Mouse (Mus musculus): Measurements from ENCODE around the gene Moxd1. TPM values are rescaled to one million over a fixed set of nuclear protein-coding genes. Genes with fewer than 3 reads are reported as not detected.
A peak's percentile ranks its signal among the peaks of the same experiment; 100 is the strongest.

Moxd1 gene
- polyA plus RNA-seq, 1 experiment from 2014 or later = 2.6 TPM

GRCm38 (mm10) chr10:24220931-24221330, 2.4 kb upstream of the Moxd1 start:
- DNase-seq (ENCODE audit: low spot score) (no peak), ATAC-seq (replicated peaks; ENCODE audit: low FRiP score) (no peak)
- 88% methylated on average over 5 of the region's 5 CpGs for WGBS
- H3K4me3 ChIP-seq (ENCODE audit: low read depth, low read length) = no peak overlapping the region
- H3K4me2 ChIP-seq (ENCODE audit: low read depth, low read length, severe bottlenecking) = no peak overlapping the region
- H3K4me1 ChIP-seq (replicated peaks; ENCODE audit: control insufficient read depth, insufficient read depth, low read length) = peaks cover 8% of the 10 kb centered on the region; the same call in 1 of the 2 replicates
- H3K9me3 ChIP-seq (ENCODE audit: control insufficient read depth, low read length) = no peaks in the 10 kb centered on the region
- no peaks in the 10 kb centered on the region for H3K36me3 ChIP-seq (ENCODE audit: control insufficient read depth, insufficient read depth, low read length)
- no peak overlapping the region for H3K27ac ChIP-seq (ENCODE audit: low read depth, low read length)
- H3K9ac ChIP-seq (ENCODE audit: low read length) = no peak overlapping the region
- H3K27me3 ChIP-seq (ENCODE audit: control insufficient read depth, insufficient read depth, low read length) = peaks cover 24% of the 10 kb centered on the region

- H3K9me3 ChIP-seq (ENCODE audit: control insufficient read depth, low read length) = no peaks in the 10 kb centered on the region
- peak overlapping the region; percentile 42 for H3K4me3 ChIP-seq (ENCODE audit: low read depth, low read length)
- DNase-seq (ENCODE audit: low spot score) (no peak), ATAC-seq (replicated peaks; ENCODE audit: low FRiP score) (peak; percentile 34; the same call in 1 of the 2 replicates)
- H3K4me2 ChIP-seq (ENCODE audit: low read depth, low read length, severe bottlenecking) = peak overlapping the region; percentile 90
- 12% methylated on average over 6 of the region's 6 CpGs for WGBS
- no peak overlapping the region; the same call in 1 of the 2 replicates for H3K9ac ChIP-seq (ENCODE audit: low read length)
- H3K36me3 ChIP-seq (ENCODE audit: control insufficient read depth, insufficient read depth, low read length) = no peaks in the 10 kb centered on the region
- no peak overlapping the region for H3K27ac ChIP-seq (ENCODE audit: low read depth, low read length)
- peaks cover 8% of the 10 kb centered on the region; the same call in 1 of the 2 replicates for H3K4me1 ChIP-seq (replicated peaks; ENCODE audit: control insufficient read depth, insufficient read depth, low read length)
- H3K27me3 ChIP-seq (ENCODE audit: control insufficient read depth, insufficient read depth, low read length) = peaks cover 24% of the 10 kb centered on the region
Observed at GRCm38 (mm10) chr10:24222911-24223310, 406 bp upstream of the Moxd1 start.

- Histone ChIP-seq H3K27me3 (ENCODE audit: control insufficient read depth, insufficient read depth, low read length) (peaks cover 24% of the 10 kb centered on the region), H3K27ac (ENCODE audit: low read depth, low read length) (no peak overlapping the region), H3K4me3 (ENCODE audit: low read depth, low read length) (no peak overlapping the region), H3K36me3 (ENCODE audit: control insufficient read depth, insufficient read depth, low read length) (no peaks in the 10 kb centered on the region), H3K9ac (ENCODE audit: low read length) (no peak overlapping the region), H3K4me1 (replicated peaks; ENCODE audit: control insufficient read depth, insufficient read depth, low read length) (peaks cover 10% of the 10 kb centered on the region; the same call in 1 of the 2 replicates), H3K9me3 (ENCODE audit: control insufficient read depth, low read length) (no peaks in the 10 kb centered on the region), H3K4me2 (ENCODE audit: low read depth, low read length, severe bottlenecking) (no peak overlapping the region)
- ATAC-seq (replicated peaks; ENCODE audit: low FRiP score) (no peak), DNase-seq (ENCODE audit: low spot score) (no peak)
- WGBS = 25% methylated on average over 8 of the region's 8 CpGs
Observed at GRCm38 (mm10) chr10:24224591-24224990, 1.3 kb downstream of the Moxd1 start.

- H3K4me1 ChIP-seq (replicated peaks; ENCODE audit: control insufficient read depth, insufficient read depth, low read length) = peaks cover 5% of the 10 kb centered on the region; the same call in 1 of the 2 replicates
- ATAC-seq (replicated peaks; ENCODE audit: low FRiP score) (no peak), DNase-seq (ENCODE audit: low spot score) (no peak)
- peaks cover 11% of the 10 kb centered on the region for H3K27me3 ChIP-seq (ENCODE audit: control insufficient read depth, insufficient read depth, low read length)
- WGBS = 45% methylated on average over 12 of the region's 12 CpGs
- H3K9me3 ChIP-seq (ENCODE audit: control insufficient read depth, low read length) = no peaks in the 10 kb centered on the region
- H3K4me2 ChIP-seq (ENCODE audit: low read depth, low read length, severe bottlenecking) = no peak overlapping the region
- no peak overlapping the region for H3K9ac ChIP-seq (ENCODE audit: low read length)
- no peak overlapping the region for H3K27ac ChIP-seq (ENCODE audit: low read depth, low read length)
- no peaks in the 10 kb centered on the region for H3K36me3 ChIP-seq (ENCODE audit: control insufficient read depth, insufficient read depth, low read length)
- H3K4me3 ChIP-seq (ENCODE audit: low read depth, low read length) = no peak overlapping the region
Observed at GRCm38 (mm10) chr10:24228318-24229183, 5.2 kb downstream of the Moxd1 start.

- no peaks in the 10 kb centered on the region for H3K36me3 ChIP-seq (ENCODE audit: control insufficient read depth, insufficient read depth, low read length)
- H3K4me3 ChIP-seq (ENCODE audit: low read depth, low read length) = no peak overlapping the region
- WGBS = 60% methylated on average over 4 of the region's 4 CpGs
- DNase-seq (ENCODE audit: low spot score) (no peak), ATAC-seq (replicated peaks; ENCODE audit: low FRiP score) (no peak)
- no peak overlapping the region for H3K4me2 ChIP-seq (ENCODE audit: low read depth, low read length, severe bottlenecking)
- peaks cover 9% of the 10 kb centered on the region; the same call in 1 of the 2 replicates for H3K4me1 ChIP-seq (replicated peaks; ENCODE audit: control insufficient read depth, insufficient read depth, low read length)
- H3K27me3 ChIP-seq (ENCODE audit: control insufficient read depth, insufficient read depth, low read length) = no peaks in the 10 kb centered on the region
- no peaks in the 10 kb centered on the region for H3K9me3 ChIP-seq (ENCODE audit: control insufficient read depth, low read length)
- no peak overlapping the region for H3K27ac ChIP-seq (ENCODE audit: low read depth, low read length)
- no peak overlapping the region for H3K9ac ChIP-seq (ENCODE audit: low read length)
Observed at GRCm38 (mm10) chr10:24232281-24232680, 9.0 kb downstream of the Moxd1 start.

GRCm38 (mm10) chr10:24235426-24236283, 12.3 kb downstream of the Moxd1 start:
- Histone ChIP-seq H3K9me3 (ENCODE audit: control insufficient read depth, low read length) (no peaks in the 10 kb centered on the region), H3K4me3 (ENCODE audit: low read depth, low read length) (no peak overlapping the region), H3K4me2 (ENCODE audit: low read depth, low read length, severe bottlenecking) (peak overlapping the region; percentile 11; the same call in 1 of the 2 replicates), H3K9ac (ENCODE audit: low read length) (no peak overlapping the region), H3K4me1 (replicated peaks; ENCODE audit: control insufficient read depth, insufficient read depth, low read length) (peaks cover 6% of the 10 kb centered on the region; the same call in 1 of the 2 replicates), H3K36me3 (ENCODE audit: control insufficient read depth, insufficient read depth, low read length) (no peaks in the 10 kb centered on the region), H3K27ac (ENCODE audit: low read depth, low read length) (no peak overlapping the region), H3K27me3 (ENCODE audit: control insufficient read depth, insufficient read depth, low read length) (no peaks in the 10 kb centered on the region)
- 50% methylated on average over 23 of the region's 23 CpGs for WGBS
- DNase-seq (ENCODE audit: low spot score) (no peak), ATAC-seq (replicated peaks; ENCODE audit: low FRiP score) (no peak)

- H3K9me3 ChIP-seq (ENCODE audit: control insufficient read depth, low read length) = no peaks in the 10 kb centered on the region
- 87% methylated on average over 4 of the region's 4 CpGs for WGBS
- no peak overlapping the region for H3K4me3 ChIP-seq (ENCODE audit: low read depth, low read length)
- no peak overlapping the region for H3K4me2 ChIP-seq (ENCODE audit: low read depth, low read length, severe bottlenecking)
- ATAC-seq (replicated peaks; ENCODE audit: low FRiP score) (no peak), DNase-seq (ENCODE audit: low spot score) (no peak)
- no peaks in the 10 kb centered on the region for H3K27me3 ChIP-seq (ENCODE audit: control insufficient read depth, insufficient read depth, low read length)
- no peak overlapping the region for H3K9ac ChIP-seq (ENCODE audit: low read length)
- H3K4me1 ChIP-seq (replicated peaks; ENCODE audit: control insufficient read depth, insufficient read depth, low read length) = no peaks in the 10 kb centered on the region
- no peak overlapping the region for H3K27ac ChIP-seq (ENCODE audit: low read depth, low read length)
- no peaks in the 10 kb centered on the region for H3K36me3 ChIP-seq (ENCODE audit: control insufficient read depth, insufficient read depth, low read length)
Observed at GRCm38 (mm10) chr10:24246815-24247214, 23.5 kb downstream of the Moxd1 start.

GRCm38 (mm10) chr10:24248116-24248515, 24.8 kb downstream of the Moxd1 start:
- DNase-seq (ENCODE audit: low spot score) (no peak), ATAC-seq (replicated peaks; ENCODE audit: low FRiP score) (no peak)
- H3K9me3 ChIP-seq (ENCODE audit: control insufficient read depth, low read length) = no peaks in the 10 kb centered on the region
- H3K27me3 ChIP-seq (ENCODE audit: control insufficient read depth, insufficient read depth, low read length) = no peaks in the 10 kb centered on the region
- H3K36me3 ChIP-seq (ENCODE audit: control insufficient read depth, insufficient read depth, low read length) = no peaks in the 10 kb centered on the region
- H3K4me1 ChIP-seq (replicated peaks; ENCODE audit: control insufficient read depth, insufficient read depth, low read length) = no peaks in the 10 kb centered on the region
- H3K4me3 ChIP-seq (ENCODE audit: low read depth, low read length) = no peak overlapping the region
- no peak overlapping the region for H3K4me2 ChIP-seq (ENCODE audit: low read depth, low read length, severe bottlenecking)
- H3K27ac ChIP-seq (ENCODE audit: low read depth, low read length) = no peak overlapping the region
- H3K9ac ChIP-seq (ENCODE audit: low read length) = no peak overlapping the region
